Mouse (Mus musculus) heart, postnatal 0 days (tissue): ENCODE measurements around the gene Eml4. TPM values are rescaled to one million over a fixed set of nuclear protein-coding genes. Genes with fewer than 3 reads are reported as not detected.
A peak's percentile ranks its signal among the peaks of the same experiment; 100 is the strongest.

Source experiments
- ATAC-seq: fragments of 200-750 bp; cut with Nextera tagmentation; 2 replicates; pipeline ENCODE4 v1.8.0; 2017; ENCODE audit warnings: low read depth, moderate number of reproducible peaks, moderate library complexity; ENCODE audit not compliant: insufficient read depth
- DNase-seq: peaks from one replicate; pipeline ENCODE4 v3.0.0-alpha.2; 2016; ENCODE audit warnings: low spot score
- H3K27ac ChIP-seq: fragments of 300-500 bp; sonication (generic); 2 replicates; pipeline ENCODE4 v1.5.1; 2014; ENCODE audit warnings: low read depth, mild to moderate bottlenecking
- H3K27me3 ChIP-seq: fragments of 300-500 bp; sonication (generic); 2 replicates; pipeline ENCODE4 v1.6.1; 2014; ENCODE audit warnings: low read length, mixed read lengths; ENCODE audit not compliant: control insufficient read depth, insufficient read depth
- H3K36me3 ChIP-seq: fragments of 300-500 bp; sonication (generic); replicated peaks from 2 replicates; pipeline ENCODE4 v1.6.1; 2014; ENCODE audit warnings: low read length, mixed read lengths; ENCODE audit not compliant: control insufficient read depth, insufficient read depth
- H3K4me1 ChIP-seq: fragments of 300-500 bp; sonication (generic); 2 replicates; pipeline ENCODE4 v1.6.1; 2014; ENCODE audit warnings: antibody characterized with exemption; ENCODE audit not compliant: control insufficient read depth, insufficient read depth
- H3K4me2 ChIP-seq: fragments of 300-500 bp; sonication (generic); 2 replicates; pipeline ENCODE4 v1.6.1; 2014; ENCODE audit warnings: low read depth, mild to moderate bottlenecking, low read length, moderate library complexity
- H3K4me3 ChIP-seq: fragments of 300-500 bp; sonication (generic); 2 replicates; pipeline ENCODE4 v1.5.1; 2014; ENCODE audit warnings: low read depth, low read length
- H3K9ac ChIP-seq: fragments of 300-500 bp; sonication (generic); replicated peaks from 2 replicates; pipeline ENCODE4 v1.6.1; 2014; ENCODE audit warnings: low read depth, low read length, mixed read lengths
- H3K9me3 ChIP-seq: fragments of 300-500 bp; sonication (generic); replicated peaks from 2 replicates; pipeline ENCODE4 v1.6.1; 2016; ENCODE audit warnings: low read length; ENCODE audit not compliant: control insufficient read depth
- CTCF ChIP-seq: IDR thresholded peaks from 2 replicates; pipeline ENCODE4 v1.5.1; 2016; ENCODE audit warnings: antibody characterized with exemption, control low read depth, low read depth
- EP300 ChIP-seq: IDR thresholded peaks from 2 replicates; pipeline ENCODE4 v1.6.1; 2016; ENCODE audit warnings: antibody characterized with exemption, low read depth
- WGBS: fragments of 180-500 bp; shearing (Covaris S2); extraction: QIAGEN DNeasy Blood & Tissue Kit; methylation state at CpG from one replicate; pipeline ENCODE4 v1.1.7; 2014; 5-methylcytosine and 5-hydroxymethylcytosine counted together
- polyA plus RNA-seq: library from polyadenylated mRNA; unstranded; fragments of >200 nt; fragmentation: Nextera tagmentation; extraction: Ambion mirVana; gene quantifications from 2 replicates; pipeline ENCODE4 v1.2.1, GENCODE M21; 2015
- total RNA-seq: library from RNA; depleted of rRNA; stranded (reverse); fragments of >200 nt; gene quantifications from 2 replicates; pipeline ENCODE4 v1.2.3, GENCODE M21; 2014; ENCODE audit warnings: low replicate concordance

Eml4 gene
- total and polyA plus RNA-seq, 2 experiments from 2014 or later: 5.0 to 15.6 TPM

DNA sequence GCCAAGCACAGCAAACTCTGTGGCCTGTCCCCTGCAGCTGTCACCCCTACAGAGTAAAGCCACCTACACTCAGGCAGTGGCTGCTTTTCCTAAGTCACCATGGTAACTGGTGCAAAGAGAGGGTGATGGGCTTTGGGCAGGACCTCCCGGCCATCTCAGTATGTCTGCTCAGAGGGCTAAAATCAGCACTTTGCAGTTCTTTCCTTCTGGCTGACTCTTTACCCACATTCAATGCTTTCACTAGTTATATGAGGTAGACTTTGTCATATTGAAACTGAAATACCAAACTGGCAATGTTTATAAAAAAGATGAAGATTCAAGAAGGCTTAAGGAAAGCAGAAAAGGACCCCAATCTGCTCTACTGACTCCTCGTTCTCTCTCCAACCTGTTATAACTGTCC, 133.1 kb downstream of the Eml4 start:
- ATAC-seq: no peak
- H3K27ac ChIP-seq: no peak overlapping the region
- H3K4me2 ChIP-seq: no peak overlapping the region
- TF ChIP-seq EP300: no peak
- TF ChIP-seq CTCF: no peak
- no peaks in the 10 kb centered on the region for H3K27me3 ChIP-seq
- no peak overlapping the region for H3K4me3 ChIP-seq
- 80% methylated on average over 2 of the region's 2 CpGs for WGBS
- H3K4me1 ChIP-seq: no peaks in the 10 kb centered on the region
- peaks cover 15% of the 10 kb centered on the region for H3K36me3 ChIP-seq
- no peaks in the 10 kb centered on the region for H3K9me3 ChIP-seq
- H3K9ac ChIP-seq: no peak overlapping the region
- no peak for DNase-seq

DNA sequence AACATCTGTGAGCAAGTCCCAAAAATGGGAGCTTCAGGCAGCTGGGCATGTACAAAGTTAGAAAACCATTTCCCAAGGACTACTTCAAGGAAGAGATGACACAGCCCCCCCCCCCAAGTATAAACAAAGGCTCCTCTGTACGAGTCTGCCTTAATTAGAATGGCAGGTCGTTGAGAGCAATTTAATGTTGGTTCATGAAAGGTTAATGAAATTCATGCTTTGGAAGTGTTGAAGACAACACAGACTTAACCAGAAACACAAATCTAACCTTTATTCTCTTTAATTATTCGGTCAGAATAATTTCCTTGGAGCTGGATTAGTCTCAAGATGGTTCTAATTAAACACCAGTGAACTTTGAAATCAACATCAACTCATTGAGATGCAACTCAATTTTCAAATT, 137.0 kb downstream of the Eml4 start:
- no peaks in the 10 kb centered on the region for H3K4me1 ChIP-seq
- H3K4me2 ChIP-seq: no peak overlapping the region
- no peak overlapping the region for H3K9ac ChIP-seq
- no peak for ATAC-seq
- no peak for DNase-seq
- H3K36me3 ChIP-seq: peaks cover 5% of the 10 kb centered on the region; the same call in 1 of the 2 replicates
- H3K27me3 ChIP-seq: no peaks in the 10 kb centered on the region
- WGBS: 86% methylated on average over 3 of the region's 3 CpGs
- H3K9me3 ChIP-seq: no peaks in the 10 kb centered on the region; the same call in 1 of the 2 replicates
- TF ChIP-seq EP300: no peak
- no peak for TF ChIP-seq CTCF
- no peak overlapping the region for H3K4me3 ChIP-seq
- H3K27ac ChIP-seq: no peak overlapping the region

GRCm38 (mm10) chr17:83498889-83499288, 148.2 kb downstream of the Eml4 start:
- Histone ChIP-seq H3K9me3 (peaks cover 17% of the 10 kb centered on the region), H3K27me3 (no peaks in the 10 kb centered on the region), H3K27ac (no peak overlapping the region), H3K4me2 (no peak overlapping the region), H3K4me1 (no peaks in the 10 kb centered on the region), H3K4me3 (no peak overlapping the region), H3K9ac (no peak overlapping the region), H3K36me3 (peaks cover 63% of the 10 kb centered on the region)
- no peak for ATAC-seq
- WGBS: 97% methylated on average over 5 of the region's 5 CpGs
- no peak for DNase-seq
- TF ChIP-seq CTCF: no peak

- DNase-seq: no peak
- no peak overlapping the region for H3K4me2 ChIP-seq
- WGBS: 77% methylated on average over 4 of the region's 4 CpGs
- H3K27me3 ChIP-seq: no peaks in the 10 kb centered on the region
- no peak overlapping the region for H3K9ac ChIP-seq
- H3K36me3 ChIP-seq: peaks cover 69% of the 10 kb centered on the region
- H3K9me3 ChIP-seq: peaks cover 17% of the 10 kb centered on the region
- no peak overlapping the region for H3K4me3 ChIP-seq
- TF ChIP-seq CTCF: no peak
- TF ChIP-seq EP300: no peak
- H3K27ac ChIP-seq: 0 out of 2 replicates have a peak overlapping the region, but pooled peaks have one; percentile 20
- no peak for ATAC-seq
- no peaks in the 10 kb centered on the region for H3K4me1 ChIP-seq
Measured at GRCm38 (mm10) chr17:83499692-83500091, 149.0 kb downstream of the Eml4 start.

DNA sequence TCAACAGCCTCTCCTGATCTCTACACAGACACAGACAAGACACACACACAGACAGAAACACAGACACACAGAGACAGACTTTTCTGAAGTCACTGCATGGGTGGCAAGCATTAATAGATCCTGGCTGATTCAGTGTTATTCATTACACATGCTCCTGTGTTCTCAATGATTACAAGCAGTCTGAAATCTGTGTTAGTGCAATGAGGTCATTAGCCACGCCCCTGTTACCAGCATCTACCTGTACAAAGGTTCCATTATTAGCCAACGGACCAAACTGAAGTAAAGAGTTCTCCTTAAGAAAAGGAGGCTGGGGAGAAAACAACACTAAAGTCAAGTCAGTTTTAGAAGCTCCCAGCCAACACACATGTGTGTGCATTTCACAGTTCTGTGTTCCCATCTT, 153.0 kb downstream of the Eml4 start:
- Histone ChIP-seq H3K36me3 (peaks cover 48% of the 10 kb centered on the region), H3K9ac (no peak overlapping the region)
- no peak for ATAC-seq

DNA sequence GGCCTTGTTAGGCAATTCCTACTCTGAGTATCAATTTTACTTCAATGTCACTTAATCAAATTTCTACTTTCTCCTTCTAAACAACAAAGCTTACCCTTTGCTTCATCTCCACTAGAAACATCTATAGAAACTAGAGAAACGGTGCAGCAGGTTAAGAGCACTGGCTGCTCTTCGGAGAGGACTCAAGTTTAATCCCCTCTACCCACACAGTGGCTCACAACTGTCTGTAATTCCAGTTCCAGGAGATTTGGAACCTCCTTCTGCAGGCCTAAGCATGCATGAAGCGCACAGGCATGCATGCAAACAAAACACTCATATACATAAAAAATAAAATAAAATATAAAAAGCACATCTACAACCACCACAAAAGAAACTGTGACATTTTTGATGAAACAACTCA, 161.4 kb downstream of the Eml4 start:
- no peak for DNase-seq
- H3K9me3 ChIP-seq: no peaks in the 10 kb centered on the region
- 80% methylated on average over 3 of the region's 3 CpGs for whole genome bisulfite sequencing
- no peak overlapping the region for H3K4me3 ChIP-seq
- no peak for ATAC-seq
- H3K27me3 ChIP-seq: no peaks in the 10 kb centered on the region
- H3K27ac ChIP-seq: no peak overlapping the region
- TF ChIP-seq EP300: no peak
- TF ChIP-seq CTCF: no peak
- H3K4me2 ChIP-seq: peak overlapping the region; percentile 86; the same call in 1 of the 2 replicates
- H3K4me1 ChIP-seq: peaks cover 16% of the 10 kb centered on the region
- H3K36me3 ChIP-seq: no peaks in the 10 kb centered on the region
- peak overlapping the region; percentile 97; the same call in 1 of the 2 replicates for H3K9ac ChIP-seq

More for the DNA sequence above, 153.0 kb downstream of the Eml4 start:
- H3K4me3 ChIP-seq: no peak overlapping the region
- no peaks in the 10 kb centered on the region for H3K4me1 ChIP-seq
- H3K9me3 ChIP-seq: no peaks in the 10 kb centered on the region
- TF ChIP-seq CTCF (no peak), EP300 (no peak)
- H3K27me3 ChIP-seq: no peaks in the 10 kb centered on the region
- no peak for DNase-seq
- no peak overlapping the region for H3K4me2 ChIP-seq
- no peak overlapping the region for H3K27ac ChIP-seq
- 83% methylated on average over 2 of the region's 2 CpGs for WGBS
